Mouse (Mus musculus) adrenal gland, adult 18-20 months (tissue): ENCODE data around the gene Eomes. TPM values are rescaled to one million over a fixed set of nuclear protein-coding genes. Genes with fewer than 3 reads are reported as not detected.
A peak's percentile ranks its signal among the peaks of the same experiment; 100 is the strongest.

Source experiments
- DNase-seq, 2 experiments: peaks; one replicate each; pipeline ENCODE4 v3.0.0; 2021 to 2022; ENCODE audit warnings: low spot score in 2 of 2
- total RNA-seq, 2 experiments: library from RNA; stranded (reverse); gene quantifications; 1 replicate in 1 of 2; 2 replicates in 1 of 2; pipeline ENCODE4 v1.2.3; 2021

Gene Eomes
- total RNA-seq, 2 experiments from 2014 or later, result 0.38 to 0.56 TPM

DNA sequence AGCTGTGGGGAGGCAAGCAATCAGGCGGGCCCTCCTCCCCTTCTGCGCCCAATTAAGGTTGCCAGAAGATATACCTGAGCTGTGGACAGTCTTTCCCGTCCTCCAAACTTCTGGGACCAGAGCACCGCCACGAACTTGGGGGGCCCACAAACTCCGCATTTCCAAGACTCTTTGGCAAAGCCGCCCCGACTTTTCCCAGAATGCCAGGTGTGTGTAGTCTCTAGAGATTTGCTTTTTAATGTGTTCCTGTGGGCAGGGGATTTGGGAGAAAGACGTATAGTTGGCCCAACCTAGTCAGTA, 9.0 kb downstream of the Eomes start:
- DNase-seq, result no peak

DNA sequence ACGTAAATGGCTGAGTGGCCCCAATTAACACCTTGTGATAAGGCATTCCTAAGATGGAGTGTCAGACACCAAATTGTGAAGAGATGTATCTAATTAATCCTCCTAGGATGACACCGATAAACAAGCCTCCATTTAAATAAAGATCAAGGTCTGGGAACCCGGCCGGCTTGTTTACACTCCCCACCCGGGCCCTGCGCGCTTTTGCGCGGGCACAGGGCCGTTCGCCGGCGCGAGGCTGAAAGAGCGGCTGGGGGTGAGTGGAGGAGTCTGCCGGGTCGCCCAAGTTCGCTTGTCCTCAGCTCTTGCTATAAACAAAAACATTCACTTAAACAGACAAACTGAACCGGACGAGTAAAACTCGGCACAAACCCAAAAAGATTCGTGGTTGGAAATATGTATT, 9.6 kb downstream of the Eomes start:
- no peak for DNase-seq

GRCm38 (mm10) chr9:118488138-118488895, 10.3 kb downstream of the Eomes start:
- no peak for DNase-seq

DNA sequence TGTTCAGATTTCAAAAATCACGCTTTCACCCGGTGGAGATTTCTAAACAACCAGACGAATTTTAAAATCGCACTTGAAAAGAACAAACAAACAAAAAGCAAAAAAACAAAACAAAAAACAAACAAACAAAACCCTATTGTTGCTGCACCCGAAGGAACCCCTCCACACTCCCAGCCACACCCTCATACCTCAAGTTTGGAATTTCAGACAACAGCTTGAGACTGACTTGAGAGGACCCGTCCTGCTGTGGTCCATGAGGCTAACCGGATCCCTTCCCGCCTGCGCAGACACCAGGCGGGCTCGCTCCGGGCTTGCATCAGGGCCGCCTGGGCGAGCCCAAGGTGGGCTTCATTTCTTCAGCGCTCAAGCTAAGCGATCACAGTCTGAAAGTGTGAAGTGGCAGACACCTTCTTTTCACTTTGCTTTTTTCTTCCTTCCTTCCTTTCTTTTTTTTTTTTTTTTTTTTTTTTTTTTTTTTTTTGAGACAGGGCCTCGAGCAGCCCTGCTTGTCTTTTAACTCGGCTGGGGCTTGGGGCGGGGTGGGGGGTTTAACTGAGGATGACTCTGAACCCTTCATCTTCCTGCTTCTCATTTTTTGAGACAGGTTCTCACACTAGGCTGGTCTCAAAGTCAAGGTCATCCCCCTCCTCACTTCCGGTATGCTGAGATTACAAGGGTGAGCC, 11.0 kb downstream of the Eomes start:
- no peak for DNase-seq

DNA sequence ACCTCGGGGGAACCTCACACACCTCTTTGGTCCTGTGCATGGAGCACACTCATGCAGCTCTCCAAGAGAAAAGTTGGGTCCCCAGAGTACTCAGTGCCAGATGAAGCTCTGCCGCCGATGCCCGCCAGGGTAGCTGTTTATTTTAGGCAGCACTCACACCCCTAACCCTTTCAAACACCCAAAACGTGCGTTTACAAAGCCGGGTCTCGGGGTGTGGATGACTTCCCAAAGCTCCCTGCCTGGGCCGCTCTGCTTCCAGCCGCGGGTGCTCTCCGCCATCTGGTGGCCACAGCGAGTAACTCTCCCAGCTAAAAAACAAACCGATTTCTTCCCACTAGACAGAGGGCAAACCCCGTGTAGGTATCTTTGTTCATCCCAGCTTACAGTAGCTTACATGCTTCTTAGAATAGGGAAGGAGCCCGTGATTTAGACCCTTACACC, 11.6 kb downstream of the Eomes start:
- peak; percentile 71 to 76 for DNase-seq

GRCm38 (mm10) chr9:118491195-118491594, 13.2 kb downstream of the Eomes start:
- DNase-seq, result no peak

DNA sequence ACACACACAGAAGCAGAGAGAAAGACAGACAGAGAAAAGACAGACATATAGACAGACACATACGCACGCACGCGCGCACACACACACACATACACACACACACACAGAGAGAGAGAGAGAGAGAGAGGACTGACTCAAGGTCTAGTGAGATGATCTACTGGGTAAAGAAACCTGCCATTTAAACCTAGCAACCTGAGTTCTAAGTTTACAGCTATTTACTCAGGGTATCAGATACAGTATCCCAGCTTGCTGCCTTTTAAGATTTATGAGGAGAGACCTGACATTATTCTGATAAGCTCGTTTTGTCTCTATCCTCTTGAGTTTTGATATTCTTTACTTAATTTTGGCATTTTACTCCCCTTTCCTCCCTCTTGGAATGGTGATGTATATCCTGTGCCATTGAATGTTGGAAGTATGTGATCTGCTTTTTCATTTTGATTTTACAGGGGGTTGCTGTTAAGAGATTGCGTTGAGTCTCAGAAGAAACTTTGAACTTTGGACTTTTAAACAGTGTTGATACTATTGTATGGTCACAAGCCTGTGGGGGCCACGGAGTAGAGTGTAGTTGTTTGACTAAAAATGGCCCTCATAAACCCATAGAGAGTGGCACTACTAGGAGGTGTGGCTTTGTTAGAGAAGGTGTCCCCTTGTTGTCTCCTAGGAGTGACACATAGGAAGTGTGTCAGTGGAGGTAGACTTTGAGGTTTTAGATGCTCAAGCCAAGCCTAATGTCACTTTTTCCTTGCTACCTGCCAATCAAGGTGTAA, 15.1 kb downstream of the Eomes start:
- no peak for DNase-seq

- no peak for DNase-seq
Measured at GRCm38 (mm10) chr9:118494106-118494505, 16.1 kb downstream of the Eomes start.

DNA sequence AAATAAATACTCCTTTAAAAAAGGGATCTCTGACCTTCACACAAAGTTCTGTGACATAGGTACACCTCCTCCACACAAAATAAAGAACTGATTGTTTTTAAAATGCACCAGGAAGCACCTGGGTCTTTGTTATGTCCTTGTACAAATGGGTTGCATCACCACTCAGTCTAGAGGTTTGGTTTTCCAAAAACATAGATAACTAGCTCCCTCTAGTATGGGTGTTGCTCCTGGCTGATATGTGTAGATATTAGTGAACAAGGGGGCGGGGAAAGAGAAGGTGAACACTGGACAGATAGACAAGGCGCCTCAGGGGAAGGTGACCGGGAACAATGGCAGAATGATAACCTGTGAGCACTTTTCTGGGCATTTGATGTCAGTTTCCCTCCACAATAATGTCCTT, 17.9 kb downstream of the Eomes start:
- DNase-seq, result no peak

- DNase-seq, result no peak
Measured at GRCm38 (mm10) chr9:118496952-118497351, 18.9 kb downstream of the Eomes start.

DNA sequence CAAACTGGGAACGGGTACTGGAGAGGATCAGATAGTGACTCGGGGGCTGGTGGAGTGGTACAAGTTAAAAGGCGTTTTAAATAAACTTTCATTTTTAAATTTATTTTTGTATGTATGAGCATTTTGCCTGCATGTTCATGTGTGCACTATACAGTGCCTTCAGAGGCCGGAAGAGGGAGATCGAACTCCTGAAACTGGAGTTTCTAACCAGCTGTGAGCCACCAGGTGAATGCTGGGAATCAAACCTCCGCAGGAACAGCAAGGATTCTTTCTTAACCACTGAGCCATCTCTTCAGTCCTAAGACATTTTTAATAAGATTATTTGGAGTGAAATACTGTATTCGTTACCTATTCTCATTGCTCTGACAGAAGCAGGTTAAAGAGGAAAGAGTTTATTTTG, 20.0 kb downstream of the Eomes start:
- DNase-seq, result no peak

DNA sequence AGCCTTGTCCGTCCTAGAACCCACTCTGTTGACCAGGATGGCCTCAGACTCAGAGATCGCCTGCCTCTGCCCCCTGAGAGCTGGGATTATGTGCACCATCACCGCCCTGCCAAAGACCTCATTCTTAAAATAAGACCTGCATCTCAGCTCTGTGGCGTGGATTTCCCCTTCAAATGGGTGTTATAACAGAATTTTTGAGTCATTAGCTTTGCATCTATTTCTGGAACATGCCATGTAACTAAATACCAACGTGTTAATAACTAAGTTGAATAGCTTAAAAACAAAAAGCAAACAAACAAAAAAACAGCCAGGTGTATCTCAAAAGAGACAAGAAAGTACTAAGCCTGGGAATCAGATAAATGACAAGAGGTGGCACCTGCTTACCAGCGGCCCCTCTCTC, 23.0 kb downstream of the Eomes start:
- DNase-seq, result no peak

GRCm38 (mm10) chr9:118504656-118505055, 26.6 kb downstream of the Eomes start:
- no peak for DNase-seq

GRCm38 (mm10) chr9:118506020-118506403, 28.0 kb downstream of the Eomes start, which contains the start of gene Golga4:
Golga4 (plus strand) TSS chr9:118506267.
- peak; percentile 95 to 96 for DNase-seq

GRCm38 (mm10) chr9:118506404-118507231, 28.6 kb downstream of the Eomes start:
- DNase-seq, result peak; percentile 44 to 56

DNA sequence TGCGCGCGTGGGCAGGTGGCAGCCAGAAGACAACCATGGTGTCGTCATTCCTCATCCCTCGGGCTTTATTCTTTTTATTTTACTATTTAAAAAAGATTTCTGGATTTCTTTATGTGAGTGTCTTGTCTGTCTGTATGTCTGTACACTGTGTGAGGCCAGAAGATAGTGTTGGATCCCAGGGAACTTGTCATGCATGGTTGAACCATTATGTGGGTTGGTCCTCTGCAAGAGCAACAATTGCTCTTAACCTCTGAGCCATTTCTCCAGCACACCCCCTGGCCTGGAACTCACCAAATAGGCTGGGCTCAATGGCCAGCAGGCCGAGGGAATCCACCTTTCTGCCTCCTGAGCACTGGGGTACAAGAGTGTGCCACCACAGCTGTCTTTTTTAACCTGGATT, 29.5 kb downstream of the Eomes start:
- DNase-seq, result no peak

- no peak for DNase-seq
Measured at GRCm38 (mm10) chr9:118508601-118509000, 30.6 kb downstream of the Eomes start.

GRCm38 (mm10) chr9:118510941-118511690, 33.1 kb downstream of the Eomes start:
- no peak for DNase-seq

GRCm38 (mm10) chr9:118512681-118513233, 34.7 kb downstream of the Eomes start:
- DNase-seq, result no peak

DNA sequence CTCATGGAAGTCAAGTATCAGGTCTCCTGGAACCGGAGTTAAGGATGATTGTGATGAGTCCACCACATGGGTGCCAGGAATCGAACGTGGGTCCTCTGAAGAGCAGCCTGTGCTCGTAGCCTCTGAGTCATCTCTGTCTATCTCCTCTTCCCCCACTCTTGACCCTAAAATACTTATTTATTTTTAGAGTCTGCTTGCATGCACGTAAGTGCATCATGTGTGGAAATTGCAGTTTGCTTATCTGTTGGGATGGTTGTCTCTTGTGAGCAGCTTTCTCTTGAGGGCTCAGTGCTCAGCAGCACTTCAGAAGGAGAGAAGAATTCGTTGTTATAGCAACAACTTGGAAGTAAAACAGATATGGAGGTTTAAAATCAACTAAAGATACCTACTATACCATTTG, 37.5 kb downstream of the Eomes start:
- DNase-seq, result no peak
